Mouse (Mus musculus) heart, adult 18-20 months (tissue): ENCODE measurements around the gene Ppp1r9a. TPM values are rescaled to one million over a fixed set of nuclear protein-coding genes. Genes with fewer than 3 reads are reported as not detected.

Experiments
- DNase-seq, 2 experiments: peaks; one replicate each; pipeline ENCODE4 v3.0.0; 2021 to 2022; ENCODE audit warnings: mixed read lengths in 1 of 2
- total RNA-seq, 2 experiments: library from RNA; stranded (reverse); gene quantifications; 2 replicates each; pipeline ENCODE4 v1.2.3; 2021

Gene Ppp1r9a
- total RNA-seq, 2 experiments from 2014 or later = 9.9 to 11.5 TPM

DNA sequence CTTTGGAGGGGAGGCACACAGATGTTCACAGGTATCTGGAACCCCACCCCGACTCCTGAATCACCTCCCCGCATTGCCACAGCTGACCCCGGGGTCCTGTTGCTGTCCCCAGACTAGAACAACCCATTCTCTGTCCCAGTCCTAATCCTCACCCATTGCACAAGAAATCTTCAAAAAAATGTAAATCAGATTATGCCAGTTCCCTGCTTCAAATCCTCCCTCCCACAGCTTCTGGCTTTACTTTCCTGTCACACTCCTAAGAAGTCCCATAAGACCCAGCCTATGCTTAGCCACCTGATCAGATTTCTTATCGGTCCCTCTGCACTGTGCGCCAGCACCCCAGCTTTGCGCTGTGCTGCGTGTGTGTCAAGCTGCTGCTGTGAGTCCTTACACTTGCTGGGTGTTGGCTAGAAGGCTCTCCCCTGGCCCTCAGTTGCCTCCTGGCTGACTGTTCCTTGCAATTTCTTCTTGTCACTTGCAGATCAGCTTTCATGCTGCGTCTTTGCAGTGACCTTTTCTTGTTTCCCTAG is 296.7 kb downstream of the Ppp1r9a start:
- DNase-seq = no peak

DNA sequence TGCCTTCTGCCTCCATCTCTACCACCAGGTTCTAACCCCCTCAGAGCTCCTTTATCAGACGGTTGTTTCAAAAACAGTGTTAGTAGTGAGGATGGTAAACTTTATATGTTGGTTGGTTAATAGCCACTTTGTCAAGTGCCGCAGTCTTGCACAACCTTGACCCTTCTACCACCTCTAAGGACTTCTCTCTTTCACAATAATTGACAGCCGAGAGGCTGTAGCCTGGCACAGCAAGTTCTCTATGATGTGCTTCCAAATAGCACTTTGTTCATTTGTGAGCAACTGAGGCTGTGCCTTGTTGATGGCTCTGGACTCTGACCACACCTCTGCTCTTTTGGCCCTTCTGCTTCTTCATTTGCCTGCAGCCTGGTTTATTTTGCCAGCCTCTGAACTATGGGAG is 297.2 kb downstream of the Ppp1r9a start:
- DNase-seq = no peak

- DNase-seq = no peak
These were observed 305.1 kb downstream of the Ppp1r9a start for GRCm38 (mm10) chr6:5207817-5208216.

Other genes starting within 250 kb of the Ppp1r9a start
- gene Sgce, start 155.7 kb upstream of the Ppp1r9a start, total RNA-seq = 10 to 100 TPM; 16.5 to 19.4 TPM
- 1 to 10 TPM; 1.1 to 1.3 TPM for gene Peg10, start 155.6 kb upstream of the Ppp1r9a start, total RNA-seq